8 mouse cellular contexts compared by ENCODE assay signal in genomic region chr6:51379560-51380274, GRCm38 (mm10). TPM values are rescaled to one million over a fixed set of nuclear protein-coding genes. Genes with fewer than 3 reads are reported as not detected.
A peak's percentile ranks its signal among the peaks of the same experiment; 100 is the strongest.
DNase-seq lines count a peak whose midpoint lies in the region; ATAC-seq and TF ChIP-seq lines count a peak whose summit lies in the region.

No protein-coding gene starts in this region.

- ATAC-seq in heart, embryonic 11.5 days (replicated peaks; ENCODE audit: insufficient number of reproducible peaks, low FRiP score, low TSS enrichment): peak; percentile 44; the same call in 1 of the 2 replicates
- peak; percentile 73 for ATAC-seq in kidney, postnatal 0 days (replicated peaks; ENCODE audit: low FRiP score, low read depth)
- peak; percentile 76 for ATAC-seq in neural tube, embryonic 13.5 days (ENCODE audit: low read depth)

- no peaks in the 10 kb centered on the region for H3K36me3 ChIP-seq in embryonic facial prominence, embryonic 10.5 days (replicated peaks)
- no peaks in the 10 kb centered on the region for H3K36me3 ChIP-seq in heart, embryonic 11.5 days (ENCODE audit: control insufficient read depth, insufficient read depth, low read length)
- no peaks in the 10 kb centered on the region for H3K36me3 ChIP-seq in kidney, postnatal 0 days (ENCODE audit: insufficient read depth, low read length)
- no peaks in the 10 kb centered on the region for H3K36me3 ChIP-seq in liver, adult 2 months (ENCODE audit: control insufficient read depth, insufficient read depth, low read length)
- H3K36me3 ChIP-seq in neural tube, embryonic 13.5 days: no peaks in the 10 kb centered on the region

- no peaks in the 10 kb centered on the region for H3K9me3 ChIP-seq in embryonic facial prominence, embryonic 10.5 days
- no peaks in the 10 kb centered on the region for H3K9me3 ChIP-seq in heart, embryonic 11.5 days (replicated peaks; ENCODE audit: control insufficient read depth, low read length)
- no peaks in the 10 kb centered on the region for H3K9me3 ChIP-seq in kidney, postnatal 0 days (replicated peaks; ENCODE audit: low read length)
- no peaks in the 10 kb centered on the region for H3K9me3 ChIP-seq in neural tube, embryonic 13.5 days

- no peak for TF ChIP-seq CTCF in kidney, postnatal 0 days (IDR thresholded peaks at IDR 0.05; ENCODE audit: low read depth)
- no peak for TF ChIP-seq CTCF in liver, adult 2 months (IDR thresholded peaks at IDR 0.05; ENCODE audit: low read depth, low read length)

- DNase-seq in 3134 (ENCODE audit: extremely low read depth, insufficient read length, low spot score): peak; percentile 52
- DNase-seq in adrenal gland, postnatal 14 days: peak; percentile 59
- DNase-seq in embryonic facial prominence, embryonic 10.5 days (ENCODE audit: low spot score): peak; percentile 86
- peak; percentile 76 for DNase-seq in kidney, postnatal 0 days (ENCODE audit: low spot score)
- DNase-seq in liver, adult 2 months (ENCODE audit: extremely low read depth, low read depth, low spot score): peak; percentile 17
- DNase-seq in thymus, postnatal 0 days (ENCODE audit: low spot score): peak; percentile 90

- WGBS in embryonic facial prominence, embryonic 10.5 days: 7% methylated on average over 36 of the region's 36 CpGs
- WGBS in heart, embryonic 11.5 days (ENCODE audit: insufficient replicate concordance): 5% methylated on average over 36 of the region's 36 CpGs
- whole genome bisulfite sequencing in kidney, postnatal 0 days: 5% methylated on average over 36 of the region's 36 CpGs
- WGBS in liver, adult 2 months: 4% methylated on average over 36 of the region's 36 CpGs
- 5% methylated on average over 36 of the region's 36 CpGs for WGBS in neural tube, embryonic 13.5 days

- peak overlapping the region; percentile 91 for H3K9ac ChIP-seq in heart, embryonic 11.5 days (ENCODE audit: low read depth, low read length)
- peak overlapping the region; percentile 52; the same call in 1 of the 2 replicates for H3K9ac ChIP-seq in kidney, postnatal 0 days (ENCODE audit: low read depth, low read length)
- peak overlapping the region; percentile 19; the same call in 1 of the 2 replicates for H3K9ac ChIP-seq in liver, adult 2 months (ENCODE audit: low read depth, low read length)
- peak overlapping the region; percentile 83 for H3K9ac ChIP-seq in neural tube, embryonic 13.5 days

- no peak for TF ChIP-seq POLR2A in liver, adult 2 months (IDR thresholded peaks at IDR 0.05; ENCODE audit: extremely low read depth, insufficient read depth, low read length)

- no peaks in the 10 kb centered on the region for H3K27me3 ChIP-seq in embryonic facial prominence, embryonic 10.5 days (replicated peaks; ENCODE audit: low read depth, poor library complexity, severe bottlenecking)
- no peaks in the 10 kb centered on the region for H3K27me3 ChIP-seq in heart, embryonic 11.5 days (ENCODE audit: control insufficient read depth, insufficient read depth, low read length)
- H3K27me3 ChIP-seq in kidney, postnatal 0 days (ENCODE audit: insufficient read depth, low read length): no peaks in the 10 kb centered on the region
- no peaks in the 10 kb centered on the region for H3K27me3 ChIP-seq in liver, adult 2 months (ENCODE audit: control insufficient read depth, insufficient read depth, low read length)
- no peaks in the 10 kb centered on the region for H3K27me3 ChIP-seq in neural tube, embryonic 13.5 days

- peak overlapping the region; percentile 98 for H3K27ac ChIP-seq in embryonic facial prominence, embryonic 10.5 days (replicated peaks)
- peak overlapping the region; percentile 84 for H3K27ac ChIP-seq in heart, embryonic 11.5 days (ENCODE audit: low read depth, low read length)
- peak overlapping the region; percentile 54; the same call in 1 of the 2 replicates for H3K27ac ChIP-seq in kidney, postnatal 0 days
- H3K27ac ChIP-seq in liver, adult 2 months (replicated peaks; ENCODE audit: insufficient read depth, low read depth, low read length): no peak overlapping the region
- H3K27ac ChIP-seq in neural tube, embryonic 13.5 days (replicated peaks): peak overlapping the region; percentile 96

- H3K4me3 ChIP-seq in embryonic facial prominence, embryonic 10.5 days: peak overlapping the region; percentile 57
- peak overlapping the region; percentile 38 for H3K4me3 ChIP-seq in heart, embryonic 11.5 days (ENCODE audit: low read depth, low read length)
- H3K4me3 ChIP-seq in kidney, postnatal 0 days (replicated peaks; ENCODE audit: low read depth, low read length): peak overlapping the region; percentile 24
- peak overlapping the region; percentile 36 for H3K4me3 ChIP-seq in liver, adult 2 months (ENCODE audit: insufficient read depth, low read depth, low read length)
- H3K4me3 ChIP-seq in neural tube, embryonic 13.5 days: peak overlapping the region; percentile 40

- H3K4me1 ChIP-seq in embryonic facial prominence, embryonic 10.5 days: peaks cover 29% of the 10 kb centered on the region
- 0 out of 2 replicates have a peak, but pooled peaks cover 4% of the 10 kb centered on the region for H3K4me1 ChIP-seq in heart, embryonic 11.5 days (ENCODE audit: control insufficient read depth, insufficient read depth, low read length)
- no peaks in the 10 kb centered on the region for H3K4me1 ChIP-seq in kidney, postnatal 0 days (replicated peaks; ENCODE audit: insufficient read depth, low read length)
- no peaks in the 10 kb centered on the region for H3K4me1 ChIP-seq in liver, adult 2 months (ENCODE audit: control insufficient read depth, insufficient read depth, low read length)
- H3K4me1 ChIP-seq in neural tube, embryonic 13.5 days (replicated peaks): peaks cover 17% of the 10 kb centered on the region

- no peaks in the 10 kb centered on the region for H3K79me2 ChIP-seq in liver, adult 2 months (ENCODE audit: control insufficient read depth, insufficient read depth, low read length)

- H3K4me2 ChIP-seq in heart, embryonic 11.5 days: peak overlapping the region; percentile 71
- peak overlapping the region; percentile 64 for H3K4me2 ChIP-seq in kidney, postnatal 0 days (ENCODE audit: low read length)
- H3K4me2 ChIP-seq in neural tube, embryonic 13.5 days: peak overlapping the region; percentile 58

RNA-seq across cellular contexts. Expression of gene Nfe2l3, which starts 52.8 kb away (rescaled TPM):
- 0.33 and 0.38 TPM in 2 replicates for total RNA-seq in adrenal gland, postnatal 14 days (2021)
- 1.3 and 1.6 TPM in 2 replicates for polyA plus RNA-seq in embryonic facial prominence, embryonic 10.5 days (2016; fragmentation: Nextera tagmentation; extraction: Ambion mirVana)
- polyA plus RNA-seq in heart, embryonic 11.5 days (2014; fragmentation: Nextera tagmentation; extraction: Ambion mirVana): 3.4 and 4.7 TPM in 2 replicates
- polyA plus RNA-seq in kidney, postnatal 0 days (2015; fragmentation: Nextera tagmentation; extraction: Ambion mirVana): 4.0 and 5.0 TPM in 2 replicates
- 0.18 and 0.81 TPM in 2 replicates for total RNA-seq in liver, adult 2 months (2014; rRNA removed)
- 0.04 and 0.33 TPM in 2 replicates for polyA plus RNA-seq in liver, adult 2 months (2012; rRNA removed)
- polyA plus RNA-seq in neural tube, embryonic 13.5 days (2015; fragmentation: Nextera tagmentation; extraction: Ambion mirVana): 2.8 and 3.2 TPM in 2 replicates
- 15.0 and 15.6 TPM in 2 replicates for polyA plus RNA-seq in thymus, postnatal 0 days (2015; fragmentation: Nextera tagmentation; extraction: Ambion mirVana)

Comparison
In these comparisons a context has a peak if more than half of its experiments do, and no peak if none do; other contexts are left out.
1. DNase-seq: peak in every context shown above with its lines; median percentile 90 in thymus, postnatal 0 days; 86 in embryonic facial prominence, embryonic 10.5 days; 76 in kidney, postnatal 0 days; 59 in adrenal gland, postnatal 14 days; 52 in 3134; 17 in liver, adult 2 months.
2. H3K9ac ChIP-seq: peak in every context shown above with its lines; median percentile 91 in heart, embryonic 11.5 days; 83 in neural tube, embryonic 13.5 days; 52 in kidney, postnatal 0 days; 19 in liver, adult 2 months.